Mouse (Mus musculus) lung, postnatal 0 days (tissue): ENCODE measurements around the gene Gmps.

Experiments
- CTCF ChIP-seq: IDR thresholded peaks from 2 replicates; pipeline ENCODE4 v1.5.1; 2016; ENCODE audit warnings: antibody characterized with exemption, mild to moderate bottlenecking
- EP300 ChIP-seq: IDR thresholded peaks from 2 replicates; pipeline ENCODE4 v1.6.1; 2016; ENCODE audit warnings: antibody characterized with exemption, mild to moderate bottlenecking, control low read depth

GRCm38 (mm10) chr3:64021867-64022266 is 46.0 kb downstream of the Gmps start:
- no peak for TF ChIP-seq CTCF
- no peak for TF ChIP-seq EP300
